Mouse (Mus musculus): ENCODE measurements around the gene Rusc2. TPM values are rescaled to one million over a fixed set of nuclear protein-coding genes. Genes with fewer than 3 reads are reported as not detected.

Gene Rusc2
- polyA plus RNA-seq, 1 experiment from 2014 or later: 10.9 TPM

DNA sequence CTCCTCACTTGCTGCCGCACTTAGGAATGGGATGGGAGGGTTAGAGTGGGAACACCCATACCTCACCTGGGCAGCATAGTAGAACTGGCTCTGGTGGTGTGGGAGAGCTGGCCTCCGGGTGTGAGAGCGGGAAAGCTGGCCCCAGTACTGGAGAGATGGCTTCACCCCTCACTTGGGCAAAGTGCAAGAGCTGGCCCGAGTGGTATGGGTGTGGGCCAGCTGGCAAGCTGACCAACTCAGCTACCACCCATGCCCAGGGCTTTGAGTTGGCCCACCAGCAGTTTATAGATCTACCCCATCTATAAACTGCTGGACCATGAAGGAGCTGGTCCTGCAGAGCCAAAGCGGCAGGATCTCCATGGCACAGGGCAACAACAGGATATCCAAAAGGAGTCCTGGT is 32.6 kb upstream of the Rusc2 start:
- Histone ChIP-seq H3K36me3 (ENCODE audit: control insufficient read depth, insufficient read depth, low read length) (no peaks in the 10 kb centered on the region), H3K9ac (ENCODE audit: low read length) (no peak overlapping the region), H3K27ac (replicated peaks in 1 of 2; ENCODE audit: control insufficient read depth in 1 of 2, insufficient read depth in 1 of 2, low read depth in 2 of 2, low read length in 2 of 2) (no peak overlapping the region), H3K27me3 (ENCODE audit: control insufficient read depth, insufficient read depth, low read length) (no peaks in the 10 kb centered on the region), H3K4me2 (ENCODE audit: low read length) (no peak overlapping the region), H3K4me1 (ENCODE audit: control insufficient read depth in 2 of 2, insufficient read depth in 2 of 2, low read length in 2 of 2) (no peaks in the 10 kb centered on the region), H3K9me3 (ENCODE audit: control insufficient read depth, low read length) (peaks cover 4% of the 10 kb centered on the region; the same call in 1 of the 2 replicates), H3K4me3 (ENCODE audit: control insufficient read depth in 1 of 2, insufficient read depth in 1 of 2, low read depth in 1 of 2, low read length in 2 of 2) (no peak overlapping the region)
- 91% methylated on average over 5 of the region's 5 CpGs for WGBS
- ATAC-seq (ENCODE audit: insufficient number of reproducible peaks, insufficient read depth, low FRiP score, low read depth): no peak

- H3K9me3 ChIP-seq (ENCODE audit: control insufficient read depth, low read length): peaks cover 4% of the 10 kb centered on the region; the same call in 1 of the 2 replicates
- no peak overlapping the region for H3K4me3 ChIP-seq (ENCODE audit: control insufficient read depth in 1 of 2, insufficient read depth in 1 of 2, low read depth in 1 of 2, low read length in 2 of 2)
- 67% methylated on average over 6 of the region's 6 CpGs for WGBS
- H3K9ac ChIP-seq (ENCODE audit: low read length): no peak overlapping the region
- no peaks in the 10 kb centered on the region for H3K4me1 ChIP-seq (ENCODE audit: control insufficient read depth in 2 of 2, insufficient read depth in 2 of 2, low read length in 2 of 2)
- ATAC-seq (ENCODE audit: insufficient number of reproducible peaks, insufficient read depth, low FRiP score, low read depth): no peak
- H3K27me3 ChIP-seq (ENCODE audit: control insufficient read depth, insufficient read depth, low read length): no peaks in the 10 kb centered on the region
- H3K4me2 ChIP-seq (ENCODE audit: low read length): no peak overlapping the region
- no peaks in the 10 kb centered on the region for H3K36me3 ChIP-seq (ENCODE audit: control insufficient read depth, insufficient read depth, low read length)
- no peak overlapping the region for H3K27ac ChIP-seq (replicated peaks in 1 of 2; ENCODE audit: control insufficient read depth in 1 of 2, insufficient read depth in 1 of 2, low read depth in 2 of 2, low read length in 2 of 2)
Observed at GRCm38 (mm10) chr4:43350038-43350560, 31.7 kb upstream of the Rusc2 start.

GRCm38 (mm10) chr4:43353662-43354061 is 28.1 kb upstream of the Rusc2 start:
- no peaks in the 10 kb centered on the region for H3K36me3 ChIP-seq (ENCODE audit: control insufficient read depth, insufficient read depth, low read length)
- no peak overlapping the region for H3K27ac ChIP-seq (replicated peaks in 1 of 2; ENCODE audit: control insufficient read depth in 1 of 2, insufficient read depth in 1 of 2, low read depth in 2 of 2, low read length in 2 of 2)
- H3K9ac ChIP-seq (ENCODE audit: low read length): no peak overlapping the region
- 81% methylated on average over 6 of the region's 6 CpGs for WGBS
- H3K4me3 ChIP-seq (ENCODE audit: control insufficient read depth in 1 of 2, insufficient read depth in 1 of 2, low read depth in 1 of 2, low read length in 2 of 2): no peak overlapping the region
- H3K9me3 ChIP-seq (ENCODE audit: control insufficient read depth, low read length): peaks cover 4% of the 10 kb centered on the region; the same call in 1 of the 2 replicates
- no peak for ATAC-seq (ENCODE audit: insufficient number of reproducible peaks, insufficient read depth, low FRiP score, low read depth)
- H3K4me1 ChIP-seq (ENCODE audit: control insufficient read depth in 2 of 2, insufficient read depth in 2 of 2, low read length in 2 of 2): no peaks in the 10 kb centered on the region
- H3K4me2 ChIP-seq (ENCODE audit: low read length): no peak overlapping the region
- no peaks in the 10 kb centered on the region for H3K27me3 ChIP-seq (ENCODE audit: control insufficient read depth, insufficient read depth, low read length)

GRCm38 (mm10) chr4:43364914-43365560 is 16.7 kb upstream of the Rusc2 start:
- H3K4me1 ChIP-seq (ENCODE audit: control insufficient read depth in 2 of 2, insufficient read depth in 2 of 2, low read length in 2 of 2): no peaks in the 10 kb centered on the region
- H3K4me2 ChIP-seq (ENCODE audit: low read length): no peak overlapping the region
- no peaks in the 10 kb centered on the region for H3K36me3 ChIP-seq (ENCODE audit: control insufficient read depth, insufficient read depth, low read length)
- ATAC-seq (ENCODE audit: insufficient number of reproducible peaks, insufficient read depth, low FRiP score, low read depth): no peak
- H3K27ac ChIP-seq (replicated peaks in 1 of 2; ENCODE audit: control insufficient read depth in 1 of 2, insufficient read depth in 1 of 2, low read depth in 2 of 2, low read length in 2 of 2): no peak overlapping the region
- H3K27me3 ChIP-seq (ENCODE audit: control insufficient read depth, insufficient read depth, low read length): no peaks in the 10 kb centered on the region
- no peaks in the 10 kb centered on the region for H3K9me3 ChIP-seq (ENCODE audit: control insufficient read depth, low read length)
- H3K4me3 ChIP-seq (ENCODE audit: control insufficient read depth in 1 of 2, insufficient read depth in 1 of 2, low read depth in 1 of 2, low read length in 2 of 2): no peak overlapping the region
- WGBS: 80% methylated on average over 11 of the region's 11 CpGs
- no peak overlapping the region for H3K9ac ChIP-seq (ENCODE audit: low read length)

DNA sequence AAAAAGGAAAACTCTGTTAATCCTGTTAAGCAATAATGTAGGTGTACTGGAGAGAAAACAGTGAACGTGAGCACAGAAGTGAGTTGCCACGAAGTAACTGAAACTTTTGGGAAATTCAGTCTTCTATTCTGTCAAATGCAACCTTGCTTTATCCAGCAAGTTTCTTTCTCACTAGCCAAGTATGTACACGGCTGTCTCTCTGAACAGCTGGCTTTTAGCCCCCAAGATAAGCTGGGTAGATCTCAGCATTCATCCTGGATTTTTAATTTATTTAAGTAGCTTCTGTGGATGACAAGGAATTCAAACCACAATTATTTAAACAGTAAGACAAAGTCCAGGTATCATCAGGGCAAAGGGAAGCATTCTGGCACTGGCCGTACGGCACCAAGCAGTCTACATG is 14.5 kb upstream of the Rusc2 start:
- Histone ChIP-seq H3K4me1 (ENCODE audit: control insufficient read depth in 2 of 2, insufficient read depth in 2 of 2, low read length in 2 of 2) (no peaks in the 10 kb centered on the region), H3K4me3 (ENCODE audit: control insufficient read depth in 1 of 2, insufficient read depth in 1 of 2, low read depth in 1 of 2, low read length in 2 of 2) (no peak overlapping the region), H3K36me3 (ENCODE audit: control insufficient read depth, insufficient read depth, low read length) (no peaks in the 10 kb centered on the region), H3K27me3 (ENCODE audit: control insufficient read depth, insufficient read depth, low read length) (no peaks in the 10 kb centered on the region), H3K27ac (replicated peaks in 1 of 2; ENCODE audit: control insufficient read depth in 1 of 2, insufficient read depth in 1 of 2, low read depth in 2 of 2, low read length in 2 of 2) (no peak overlapping the region), H3K9ac (ENCODE audit: low read length) (no peak overlapping the region), H3K4me2 (ENCODE audit: low read length) (no peak overlapping the region), H3K9me3 (ENCODE audit: control insufficient read depth, low read length) (no peaks in the 10 kb centered on the region)
- WGBS: 68% methylated on average over 5 of the region's 5 CpGs
- no peak for ATAC-seq (ENCODE audit: insufficient number of reproducible peaks, insufficient read depth, low FRiP score, low read depth)

- H3K9me3 ChIP-seq (ENCODE audit: control insufficient read depth, low read length): no peaks in the 10 kb centered on the region
- H3K9ac ChIP-seq (ENCODE audit: low read length): no peak overlapping the region
- ATAC-seq (ENCODE audit: insufficient number of reproducible peaks, insufficient read depth, low FRiP score, low read depth): no peak
- H3K36me3 ChIP-seq (ENCODE audit: control insufficient read depth, insufficient read depth, low read length): no peaks in the 10 kb centered on the region
- no peaks in the 10 kb centered on the region for H3K27me3 ChIP-seq (ENCODE audit: control insufficient read depth, insufficient read depth, low read length)
- 87% methylated on average over 9 of the region's 9 CpGs for WGBS
- H3K4me1 ChIP-seq (ENCODE audit: control insufficient read depth in 2 of 2, insufficient read depth in 2 of 2, low read length in 2 of 2): no peaks in the 10 kb centered on the region
- H3K4me3 ChIP-seq (ENCODE audit: control insufficient read depth in 1 of 2, insufficient read depth in 1 of 2, low read depth in 1 of 2, low read length in 2 of 2): no peak overlapping the region
- H3K4me2 ChIP-seq (ENCODE audit: low read length): no peak overlapping the region
- H3K27ac ChIP-seq (replicated peaks in 1 of 2; ENCODE audit: control insufficient read depth in 1 of 2, insufficient read depth in 1 of 2, low read depth in 2 of 2, low read length in 2 of 2): no peak overlapping the region
Observed at GRCm38 (mm10) chr4:43367787-43368186, 14.0 kb upstream of the Rusc2 start.

DNA sequence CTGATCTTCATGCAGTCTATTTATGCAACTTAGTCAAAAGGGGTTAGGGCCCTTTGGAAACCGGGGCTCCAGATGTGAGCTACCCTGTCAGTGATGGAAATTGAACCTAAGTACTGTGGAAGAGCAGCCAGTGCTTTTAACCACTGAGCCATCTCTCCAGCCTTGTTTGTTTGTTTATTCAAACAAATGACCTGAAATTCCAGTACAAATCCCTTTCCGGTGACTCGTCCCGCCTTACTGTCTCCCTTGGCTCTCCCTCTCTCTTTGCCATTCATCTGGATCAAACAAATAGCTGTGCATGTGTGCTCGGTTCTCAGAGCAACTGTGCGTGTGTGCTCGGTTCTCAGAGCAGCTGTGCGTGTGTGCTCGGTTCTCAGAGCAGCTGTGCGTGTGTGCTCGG is 10.4 kb upstream of the Rusc2 start:
- no peak for ATAC-seq (ENCODE audit: insufficient number of reproducible peaks, insufficient read depth, low FRiP score, low read depth)
- H3K36me3 ChIP-seq (ENCODE audit: control insufficient read depth, insufficient read depth, low read length): no peaks in the 10 kb centered on the region
- H3K4me1 ChIP-seq (ENCODE audit: control insufficient read depth in 2 of 2, insufficient read depth in 2 of 2, low read length in 2 of 2): no peaks in the 10 kb centered on the region
- WGBS: 67% methylated on average over 10 of the region's 11 CpGs
- no peaks in the 10 kb centered on the region for H3K9me3 ChIP-seq (ENCODE audit: control insufficient read depth, low read length)
- H3K9ac ChIP-seq (ENCODE audit: low read length): no peak overlapping the region
- H3K4me3 ChIP-seq (ENCODE audit: control insufficient read depth in 1 of 2, insufficient read depth in 1 of 2, low read depth in 1 of 2, low read length in 2 of 2): no peak overlapping the region
- no peaks in the 10 kb centered on the region for H3K27me3 ChIP-seq (ENCODE audit: control insufficient read depth, insufficient read depth, low read length)
- no peak overlapping the region for H3K4me2 ChIP-seq (ENCODE audit: low read length)
- H3K27ac ChIP-seq (replicated peaks in 1 of 2; ENCODE audit: control insufficient read depth in 1 of 2, insufficient read depth in 1 of 2, low read depth in 2 of 2, low read length in 2 of 2): no peak overlapping the region

DNA sequence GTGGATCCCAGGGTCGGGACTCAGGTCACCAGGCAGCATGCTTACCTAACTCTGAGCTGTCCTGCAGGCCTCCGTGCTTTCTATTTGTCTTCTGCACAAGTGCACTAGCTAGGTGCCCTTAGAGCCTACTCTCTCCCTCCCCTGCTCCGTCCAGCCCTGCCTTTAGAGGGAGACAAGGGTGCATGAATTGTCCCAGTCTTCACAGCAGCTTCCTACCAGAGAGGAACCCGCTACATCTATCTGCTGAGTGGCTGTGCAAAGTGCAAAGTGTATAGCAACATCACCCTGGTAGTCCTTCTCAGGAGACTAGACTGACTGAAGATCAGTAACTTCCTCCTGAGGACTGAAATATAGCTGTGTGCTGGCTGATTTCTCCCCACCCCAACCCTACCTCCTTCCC is 9.6 kb upstream of the Rusc2 start:
- no peak for ATAC-seq (ENCODE audit: insufficient number of reproducible peaks, insufficient read depth, low FRiP score, low read depth)
- Histone ChIP-seq H3K27me3 (ENCODE audit: control insufficient read depth, insufficient read depth, low read length) (no peaks in the 10 kb centered on the region), H3K27ac (replicated peaks in 1 of 2; ENCODE audit: control insufficient read depth in 1 of 2, insufficient read depth in 1 of 2, low read depth in 2 of 2, low read length in 2 of 2) (no peak overlapping the region), H3K36me3 (ENCODE audit: control insufficient read depth, insufficient read depth, low read length) (no peaks in the 10 kb centered on the region), H3K4me3 (ENCODE audit: control insufficient read depth in 1 of 2, insufficient read depth in 1 of 2, low read depth in 1 of 2, low read length in 2 of 2) (no peak overlapping the region), H3K9ac (ENCODE audit: low read length) (no peak overlapping the region), H3K4me2 (ENCODE audit: low read length) (no peak overlapping the region), H3K4me1 (ENCODE audit: control insufficient read depth in 2 of 2, insufficient read depth in 2 of 2, low read length in 2 of 2) (no peaks in the 10 kb centered on the region), H3K9me3 (ENCODE audit: control insufficient read depth, low read length) (no peaks in the 10 kb centered on the region)
- WGBS: 58% methylated on average over 4 of the region's 4 CpGs

Measured in heart, embryonic 14.5 days (tissue).